Mouse (Mus musculus): ENCODE data around the gene Hint1.

DNA sequence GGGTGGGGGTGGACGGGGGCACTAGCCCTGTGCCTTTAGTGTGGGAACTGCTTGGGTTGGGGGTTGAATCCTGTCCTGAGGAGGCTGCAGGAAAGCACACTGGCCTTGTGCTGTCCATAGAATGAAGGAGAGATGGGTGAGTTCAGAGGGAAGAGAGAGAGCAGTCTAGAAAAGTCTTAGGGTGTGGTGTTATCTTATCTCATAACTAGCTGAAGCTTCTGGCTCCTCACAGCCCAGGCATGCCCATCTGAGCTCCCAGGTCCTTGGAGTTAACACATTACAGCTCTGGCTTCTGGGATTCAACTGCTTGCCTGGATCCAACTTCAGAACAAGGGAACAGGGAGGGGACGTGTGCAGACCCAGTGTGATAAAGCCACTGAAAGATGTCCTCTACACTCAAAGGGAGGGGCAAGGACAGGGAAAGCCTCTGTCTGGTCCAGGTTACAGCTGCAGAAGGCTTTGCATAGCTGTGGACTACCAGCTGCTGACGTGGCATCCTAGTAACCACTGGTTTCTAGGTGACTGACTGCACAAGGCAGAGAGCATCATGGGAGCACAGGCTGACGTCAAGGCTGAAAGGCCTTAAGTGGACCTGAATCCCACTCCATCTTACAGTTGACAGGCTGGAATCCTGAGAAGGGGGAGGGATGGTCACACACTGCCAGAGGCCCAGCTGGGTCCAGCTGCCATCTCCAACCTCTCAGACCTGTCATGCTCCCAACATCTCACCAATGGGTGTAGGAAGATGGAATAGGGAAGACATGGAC is 37.9 kb downstream of the Hint1 start:
- no peak for TF ChIP-seq EP300 (IDR thresholded peaks at IDR 0.05; ENCODE audit: low read length)
- TF ChIP-seq POLR2A (IDR thresholded peaks at IDR 0.05; ENCODE audit: low read depth, low read length) = no peak
- TF ChIP-seq MAFK (IDR thresholded peaks at IDR 0.05; ENCODE audit: insufficient replicate concordance, low read length) = peak; percentile 64; the same call in 1 of the 2 replicates
- TF ChIP-seq NELFE (IDR thresholded peaks at IDR 0.05; ENCODE audit: low read depth, low read length) = 0 out of 2 replicates have a peak, but pooled peaks have one; percentile 13
- TF ChIP-seq HCFC1 (IDR thresholded peaks at IDR 0.05; ENCODE audit: low read depth, low read length) = peak; percentile 35; the same call in 1 of the 2 replicates
- TF ChIP-seq USF2 (conservative IDR thresholded peaks at IDR 0.05; ENCODE audit: low read depth, low read length) = no peak
- TF ChIP-seq SIN3A (IDR thresholded peaks at IDR 0.05; ENCODE audit: low read length) = peak; percentile 53; the same call in 1 of the 2 replicates
- no peak for TF ChIP-seq CTCF (conservative IDR thresholded peaks at IDR 0.05 in 1 of 2, IDR thresholded peaks at IDR 0.05 in 1 of 2; ENCODE audit: low read depth in 2 of 2, low read length in 2 of 2)
- no peak for TF ChIP-seq RCOR1 (conservative IDR thresholded peaks at IDR 0.05; ENCODE audit: low read depth, low read length)

All from CH12.LX (cell line).